Mouse (Mus musculus) midbrain, embryonic 12.5 days (tissue): Measurements from ENCODE around the gene Tmem253. TPM values are rescaled to one million over a fixed set of nuclear protein-coding genes. Genes with fewer than 3 reads are reported as not detected.
"Not testable (repeated sequence)": the region's sequence is repeated elsewhere in the genome, so short reads cannot be mapped to it uniquely, and the experiment has no call there.

ENCODE experiments used
- ATAC-seq: fragments of 200-750 bp; cut with Nextera tagmentation; 2 replicates; pipeline ENCODE4 v1.8.0; 2017; ENCODE audit warnings: low read depth, moderate TSS enrichment, moderate library complexity; ENCODE audit not compliant: low FRiP score
- H3K27ac ChIP-seq: fragments of 300-500 bp; sonication (generic); replicated peaks from 2 replicates; pipeline ENCODE4 v1.5.1; 2016; ENCODE audit warnings: mild to moderate bottlenecking
- H3K27me3 ChIP-seq: fragments of 300-500 bp; sonication (generic); 2 replicates; pipeline ENCODE4 v1.6.1; 2016; ENCODE audit warnings: mild to moderate bottlenecking
- H3K36me3 ChIP-seq: fragments of 300-500 bp; sonication (generic); 2 replicates; pipeline ENCODE4 v1.6.1; 2016
- H3K4me1 ChIP-seq: fragments of 300-500 bp; sonication (generic); 2 replicates; pipeline ENCODE4 v1.6.1; 2016
- H3K4me2 ChIP-seq: fragments of 300-500 bp; sonication (generic); replicated peaks from 2 replicates; pipeline ENCODE4 v1.6.1; 2016; ENCODE audit warnings: mild to moderate bottlenecking, moderate library complexity
- H3K4me3 ChIP-seq: fragments of 300-500 bp; sonication (generic); 2 replicates; pipeline ENCODE4 v1.5.1; 2016; ENCODE audit warnings: mild to moderate bottlenecking
- H3K9ac ChIP-seq: fragments of 300-500 bp; sonication (generic); replicated peaks from 2 replicates; pipeline ENCODE4 v1.6.1; 2016; ENCODE audit warnings: mild to moderate bottlenecking, moderate library complexity
- H3K9me3 ChIP-seq: fragments of 300-500 bp; sonication (generic); 2 replicates; pipeline ENCODE4 v1.6.1; 2016; ENCODE audit warnings: mild to moderate bottlenecking
- WGBS: fragments of 180-500 bp; shearing (Covaris S2); methylation state at CpG from one replicate; pipeline ENCODE4 v1.1.7; 2016; 5-methylcytosine and 5-hydroxymethylcytosine counted together
- polyA plus RNA-seq: library from polyadenylated mRNA; unstranded; fragments of >200 nt; fragmentation: Nextera tagmentation; extraction: Ambion mirVana; gene quantifications from 2 replicates; pipeline ENCODE4 v1.2.1, GENCODE M21; 2016

Gene Tmem253
- polyA plus RNA-seq, 1 experiment from 2014 or later, result 1.0 TPM

- Histone ChIP-seq H3K36me3 (no peaks in the 10 kb centered on the region), H3K27me3 (no peaks in the 10 kb centered on the region), H3K9me3 (no peaks in the 10 kb centered on the region), H3K27ac (no peak overlapping the region), H3K4me1 (peaks cover 17% of the 10 kb centered on the region), H3K9ac (no peak overlapping the region), H3K4me3 (no peak overlapping the region), H3K4me2 (no peak overlapping the region)
- WGBS, result 91% methylated on average over 4 of the region's 4 CpGs
- no peak for ATAC-seq
Observed at GRCm38 (mm10) chr14:52026342-52026741, 10.9 kb downstream of the Tmem253 start.

GRCm38 (mm10) chr14:52035926-52036325, 20.5 kb downstream of the Tmem253 start:
- Histone ChIP-seq H3K9ac (no peak overlapping the region), H3K4me2 (no peak overlapping the region), H3K4me1 (no peaks in the 10 kb centered on the region), H3K27me3 (no peaks in the 10 kb centered on the region), H3K36me3 (no peaks in the 10 kb centered on the region), H3K4me3 (no peak overlapping the region), H3K9me3 (no peaks in the 10 kb centered on the region), H3K27ac (no peak overlapping the region)
- no peak for ATAC-seq
- 88% methylated on average over 6 of the region's 6 CpGs for WGBS

GRCm38 (mm10) chr14:52039332-52039731, 23.9 kb downstream of the Tmem253 start:
- no peak for ATAC-seq
- H3K27me3 ChIP-seq, result no peaks in the 10 kb centered on the region
- no peak overlapping the region for H3K4me3 ChIP-seq
- no peaks in the 10 kb centered on the region for H3K9me3 ChIP-seq
- no peaks in the 10 kb centered on the region for H3K36me3 ChIP-seq
- H3K9ac ChIP-seq, result no peak overlapping the region
- no peaks in the 10 kb centered on the region for H3K4me1 ChIP-seq
- H3K27ac ChIP-seq, result no peak overlapping the region
- no peak overlapping the region for H3K4me2 ChIP-seq
- 92% methylated on average over 5 of the region's 5 CpGs for WGBS

- not testable (repeated sequence) for H3K36me3 ChIP-seq, H3K9me3 ChIP-seq, H3K27me3 ChIP-seq, ATAC-seq, H3K4me2 ChIP-seq, H3K4me3 ChIP-seq, H3K9ac ChIP-seq, H3K27ac ChIP-seq
- WGBS, result 67% methylated on average over 3 of the region's 3 CpGs
- H3K4me1 ChIP-seq, result peaks cover 15% of the 10 kb centered on the region
Observed at GRCm38 (mm10) chr14:52042359-52042758, 26.9 kb downstream of the Tmem253 start, which contains the start of gene Olfr221. Olfr221 (minus strand) TSS chr14:52042459.

- Histone ChIP-seq H3K36me3 (no peaks in the 10 kb centered on the region), H3K27me3 (no peaks in the 10 kb centered on the region), H3K4me2 (no peak overlapping the region), H3K9ac (no peak overlapping the region), H3K9me3 (no peaks in the 10 kb centered on the region), H3K4me3 (no peak overlapping the region), H3K4me1 (peaks cover 15% of the 10 kb centered on the region), H3K27ac (no peak overlapping the region)
- no peak for ATAC-seq
- 75% methylated on average over 6 of the region's 6 CpGs for WGBS
Observed at GRCm38 (mm10) chr14:52043446-52043845, 28.0 kb downstream of the Tmem253 start.

GRCm38 (mm10) chr14:52044901-52045678, 29.6 kb downstream of the Tmem253 start:
- Histone ChIP-seq H3K4me3 (no peak overlapping the region), H3K27ac (0 out of 2 replicates have a peak overlapping the region, but pooled peaks have one; percentile 6), H3K9ac (no peak overlapping the region), H3K9me3 (no peaks in the 10 kb centered on the region), H3K27me3 (no peaks in the 10 kb centered on the region), H3K36me3 (no peaks in the 10 kb centered on the region), H3K4me2 (no peak overlapping the region), H3K4me1 (peaks cover 15% of the 10 kb centered on the region)
- ATAC-seq, result peak; percentile 72; the same call in 1 of the 2 replicates
- WGBS, result 16% methylated on average over 8 of the region's 8 CpGs

- Histone ChIP-seq H3K9me3 (no peaks in the 10 kb centered on the region), H3K4me1 (peaks cover 15% of the 10 kb centered on the region), H3K27me3 (no peaks in the 10 kb centered on the region), H3K4me3 (no peak overlapping the region), H3K36me3 (no peaks in the 10 kb centered on the region), H3K9ac (no peak overlapping the region), H3K4me2 (no peak overlapping the region), H3K27ac (0 out of 2 replicates have a peak overlapping the region, but pooled peaks have one; percentile 15)
- 46% methylated on average over 9 of the region's 9 CpGs for WGBS
- peak; percentile 54 for ATAC-seq
Observed at GRCm38 (mm10) chr14:52045966-52046565, 30.6 kb downstream of the Tmem253 start.

- H3K4me3 ChIP-seq, H3K36me3 ChIP-seq, H3K27ac ChIP-seq, H3K9ac ChIP-seq, ATAC-seq, H3K27me3 ChIP-seq, H3K4me1 ChIP-seq, H3K9me3 ChIP-seq, H3K4me2 ChIP-seq: not testable (repeated sequence)
- 97% methylated on average over 3 of the region's 3 CpGs for WGBS
Observed at GRCm38 (mm10) chr14:52052720-52053119, 37.3 kb downstream of the Tmem253 start.

- Histone ChIP-seq H3K4me3 (no peak overlapping the region), H3K4me2 (no peak overlapping the region), H3K4me1 (no peaks in the 10 kb centered on the region), H3K27ac (no peak overlapping the region), H3K27me3 (no peaks in the 10 kb centered on the region), H3K9ac (no peak overlapping the region), H3K36me3 (no peaks in the 10 kb centered on the region), H3K9me3 (no peaks in the 10 kb centered on the region)
- WGBS, result 78% methylated on average over 4 of the region's 4 CpGs
- ATAC-seq, result no peak
Observed at GRCm38 (mm10) chr14:52059982-52060381, 44.5 kb downstream of the Tmem253 start.

- H3K9me3 ChIP-seq, result no peaks in the 10 kb centered on the region
- ATAC-seq, result no peak
- no peak overlapping the region for H3K4me3 ChIP-seq
- H3K27me3 ChIP-seq, result no peaks in the 10 kb centered on the region
- no peak overlapping the region for H3K4me2 ChIP-seq
- no peaks in the 10 kb centered on the region for H3K4me1 ChIP-seq
- 93% methylated on average over 1 of the region's 1 CpGs for WGBS
- no peaks in the 10 kb centered on the region for H3K36me3 ChIP-seq
- no peak overlapping the region for H3K9ac ChIP-seq
- H3K27ac ChIP-seq, result no peak overlapping the region
Observed at GRCm38 (mm10) chr14:52060800-52061199, 45.3 kb downstream of the Tmem253 start.

GRCm38 (mm10) chr14:52061798-52062197, 46.3 kb downstream of the Tmem253 start:
- 85% methylated on average over 8 of the region's 8 CpGs for WGBS
- Histone ChIP-seq H3K9me3 (no peaks in the 10 kb centered on the region), H3K27me3 (no peaks in the 10 kb centered on the region), H3K4me3 (no peak overlapping the region), H3K4me2 (no peak overlapping the region), H3K36me3 (no peaks in the 10 kb centered on the region), H3K27ac (no peak overlapping the region), H3K9ac (no peak overlapping the region), H3K4me1 (no peaks in the 10 kb centered on the region)
- no peak for ATAC-seq

GRCm38 (mm10) chr14:52066135-52066534, 50.7 kb downstream of the Tmem253 start:
- WGBS, result 65% methylated on average over 4 of the region's 4 CpGs

More at GRCm38 (mm10) chr14:52066135-52066534, 50.7 kb downstream of the Tmem253 start:
- H3K4me3 ChIP-seq, result no peak overlapping the region
- H3K27me3 ChIP-seq, result no peaks in the 10 kb centered on the region
- no peak overlapping the region for H3K27ac ChIP-seq
- H3K36me3 ChIP-seq, result peaks cover 7% of the 10 kb centered on the region
- H3K9me3 ChIP-seq, result no peaks in the 10 kb centered on the region
- no peak overlapping the region for H3K9ac ChIP-seq
- no peak for ATAC-seq
- no peak overlapping the region for H3K4me2 ChIP-seq
- no peaks in the 10 kb centered on the region for H3K4me1 ChIP-seq
